Mouse (Mus musculus) kidney, adult 8-10 months (tissue): ENCODE data around the gene Vash2.

Source experiments
- DNase-seq, 2 experiments: peaks; one replicate each; pipeline ENCODE4 v3.0.0; 2022

Gene Vash2

DNA sequence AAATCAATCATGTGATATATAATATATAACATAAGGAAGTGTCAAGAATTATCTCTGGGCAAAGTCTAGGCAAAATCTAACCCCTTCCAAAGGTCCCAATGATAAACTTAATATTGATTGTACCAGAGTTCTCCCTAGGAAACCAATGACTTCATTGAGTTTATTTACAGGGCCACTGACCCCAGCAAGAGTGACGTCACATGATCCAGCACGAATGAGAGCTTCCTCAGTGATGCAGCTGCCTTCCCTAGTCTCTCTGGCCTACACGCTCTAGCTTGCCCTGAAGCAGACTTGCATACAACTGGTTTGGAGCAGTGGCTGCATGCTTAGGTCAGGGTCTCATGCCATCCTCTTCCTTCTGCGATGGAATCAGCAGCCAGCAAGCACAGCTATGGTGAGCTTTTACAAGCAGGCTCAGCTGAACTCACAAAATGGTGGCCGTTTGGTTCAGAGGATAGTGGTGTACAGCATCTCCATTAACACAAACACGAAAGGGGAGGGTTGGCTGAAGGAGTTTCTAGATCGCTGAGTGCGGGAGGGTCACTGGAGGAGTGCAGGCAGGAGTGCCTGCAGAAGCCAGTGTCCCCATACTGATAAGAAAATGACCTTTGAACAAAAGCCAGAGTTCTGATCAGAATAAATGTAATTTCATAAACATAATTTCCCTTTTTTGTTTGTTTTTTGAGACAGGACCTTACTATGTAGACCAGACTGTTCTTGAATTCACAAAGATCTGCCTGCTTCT is 59.2 kb downstream of the Vash2 start:
- no peak for DNase-seq

DNA sequence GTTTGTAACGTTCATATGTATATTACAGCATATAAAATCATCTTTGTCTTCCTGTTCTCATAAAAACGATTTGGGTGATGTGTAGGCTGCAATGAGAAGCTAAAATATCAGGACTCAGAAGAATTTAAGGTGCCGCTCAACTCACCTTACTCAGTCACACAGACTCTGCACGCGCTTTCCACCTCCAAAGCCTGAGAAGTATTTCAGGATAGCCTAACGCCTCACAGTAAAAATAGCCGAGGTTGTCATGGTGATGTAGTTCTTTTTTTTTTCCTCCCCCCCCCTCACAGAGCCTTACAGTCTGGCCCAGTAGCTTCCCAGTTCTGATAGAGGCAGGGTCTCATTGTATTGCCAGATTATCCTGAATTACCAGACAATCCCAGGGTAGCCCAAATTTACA is 60.2 kb downstream of the Vash2 start:
- DNase-seq = no peak

DNA sequence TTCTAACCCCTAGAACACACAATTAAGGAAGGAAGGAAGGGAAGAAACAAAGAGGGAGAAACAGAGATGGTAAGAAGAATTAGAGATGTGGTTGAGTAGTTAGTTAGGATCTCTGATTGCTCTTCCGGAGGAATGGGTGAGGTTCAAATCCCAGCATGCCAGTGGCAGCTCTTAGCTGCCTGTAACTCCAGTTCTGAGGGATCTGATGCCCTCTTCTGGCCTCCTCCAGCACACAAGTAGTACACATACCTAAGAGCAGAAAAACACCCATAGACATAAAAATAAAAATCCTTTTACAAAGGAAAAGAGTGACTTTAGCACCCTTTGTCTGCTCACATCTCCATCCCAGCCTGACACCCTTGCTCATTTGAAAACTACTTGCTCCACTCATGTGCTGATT is 66.5 kb downstream of the Vash2 start:
- DNase-seq = no peak

DNA sequence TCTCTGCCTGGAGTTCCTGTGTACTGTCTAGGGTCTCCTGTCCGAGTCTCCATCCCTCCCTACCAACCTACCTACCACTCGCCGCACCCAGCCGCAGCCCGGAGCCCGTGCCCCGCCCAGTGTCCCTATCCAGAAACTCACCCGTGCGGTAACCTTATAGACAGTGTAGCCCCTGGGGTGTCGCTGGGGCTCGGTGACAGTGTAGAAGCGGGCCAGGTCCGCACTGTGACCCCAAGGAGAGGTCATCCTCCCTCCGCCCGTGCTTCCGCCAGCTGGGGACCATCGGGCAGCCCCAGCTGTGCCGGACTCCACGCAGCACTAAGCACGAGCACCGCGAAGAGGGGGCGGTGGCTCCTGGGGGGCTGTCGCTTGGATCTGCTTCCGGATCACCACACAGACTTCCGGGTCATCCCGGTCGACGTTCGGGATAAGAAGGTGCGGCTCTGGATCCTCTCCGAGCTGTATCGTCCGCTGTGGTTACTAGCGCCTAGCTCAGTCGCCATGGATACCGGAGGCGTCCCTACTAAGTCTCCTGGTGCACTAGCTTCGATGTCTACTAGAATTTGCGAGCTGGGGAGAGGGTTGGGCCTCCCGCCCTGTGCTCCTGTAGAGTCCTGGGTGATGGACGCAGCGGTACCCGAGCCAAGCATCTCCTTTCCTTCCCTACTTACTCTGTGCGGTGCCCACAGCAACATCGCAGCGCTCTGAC is 67.5 kb downstream of the Vash2 start, which contains the start of gene Rps6kc1:
TSS of gene Rps6kc1 (minus strand) at position 356 of the 709 bp plus-strand sequence.
- peak; percentile 67 to 78 for DNase-seq

DNA sequence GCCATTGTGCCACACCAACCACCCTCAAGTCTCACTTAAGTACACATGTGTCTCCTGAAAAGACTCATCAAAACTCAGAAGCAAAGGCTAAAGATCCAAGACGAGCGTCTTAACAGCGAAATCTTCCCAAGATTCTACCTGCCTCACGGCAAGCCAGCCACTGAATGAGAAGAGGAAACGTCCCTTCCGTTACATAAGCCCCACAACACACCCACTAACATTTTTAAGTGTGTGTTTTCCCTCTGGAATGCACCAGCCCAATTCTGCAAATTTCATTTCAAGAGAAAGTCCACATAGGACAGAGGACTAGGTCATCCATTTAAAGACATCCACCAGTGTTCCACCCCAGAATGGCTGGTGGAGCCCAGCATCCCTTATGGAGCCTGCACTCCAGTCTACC is 68.3 kb downstream of the Vash2 start:
- DNase-seq = no peak

DNA sequence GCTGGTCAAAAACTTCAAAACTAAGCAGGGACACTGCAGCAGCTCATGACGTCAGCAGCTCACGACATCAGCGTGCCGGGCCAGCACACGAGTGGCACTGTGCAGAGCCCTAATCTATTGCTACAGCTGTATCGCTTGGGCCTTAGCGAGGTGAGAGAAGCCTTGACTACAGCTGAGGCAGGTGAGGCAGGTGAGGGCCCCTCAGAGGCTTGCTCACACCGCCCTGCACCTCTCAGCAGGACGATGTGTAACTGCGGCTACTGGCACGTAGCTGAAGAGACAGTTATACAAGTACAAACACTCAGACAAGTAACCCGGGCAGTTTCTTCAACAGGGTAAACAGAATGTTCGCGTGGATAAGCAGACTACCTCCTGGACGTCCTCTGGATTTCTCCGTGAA is 74.4 kb downstream of the Vash2 start:
- DNase-seq = no peak

DNA sequence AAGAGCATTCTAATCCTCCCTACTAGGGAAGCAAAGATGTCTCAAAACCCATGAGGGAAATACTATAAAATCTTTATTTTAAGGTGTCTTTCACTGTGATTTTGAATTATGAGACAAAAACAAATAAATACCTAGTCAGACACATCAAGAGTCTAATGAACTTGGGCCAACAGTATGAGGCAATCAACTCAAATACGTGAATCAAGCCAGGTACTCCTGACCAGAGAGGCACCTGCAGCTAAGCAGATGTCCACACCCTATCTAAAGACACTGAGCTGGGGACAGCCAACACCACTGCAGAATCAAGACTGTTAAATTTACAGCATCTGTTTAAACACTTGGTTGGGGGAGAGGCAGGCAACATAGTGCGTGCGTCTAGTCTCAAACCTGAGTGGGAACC is 75.0 kb downstream of the Vash2 start:
- no peak for DNase-seq

DNA sequence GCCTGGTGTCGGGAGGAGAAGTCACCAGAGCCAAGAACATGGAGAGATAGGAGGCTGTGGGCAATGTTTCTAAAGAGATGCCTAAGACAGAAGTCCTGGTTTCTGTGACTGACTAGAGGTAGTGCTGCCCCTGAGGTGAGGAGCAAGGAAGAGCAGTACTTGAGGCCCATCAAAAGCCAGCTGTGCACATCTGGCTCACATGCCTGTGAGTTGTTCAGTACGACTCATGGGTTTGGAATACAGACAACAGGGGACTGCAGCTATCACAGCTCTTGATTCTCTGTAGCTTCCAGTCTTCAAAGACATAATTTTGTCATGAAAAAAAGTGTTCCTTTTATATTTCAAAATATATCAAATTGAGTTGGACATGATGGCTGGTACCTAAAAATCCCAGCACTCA is 78.0 kb downstream of the Vash2 start:
- no peak for DNase-seq

DNA sequence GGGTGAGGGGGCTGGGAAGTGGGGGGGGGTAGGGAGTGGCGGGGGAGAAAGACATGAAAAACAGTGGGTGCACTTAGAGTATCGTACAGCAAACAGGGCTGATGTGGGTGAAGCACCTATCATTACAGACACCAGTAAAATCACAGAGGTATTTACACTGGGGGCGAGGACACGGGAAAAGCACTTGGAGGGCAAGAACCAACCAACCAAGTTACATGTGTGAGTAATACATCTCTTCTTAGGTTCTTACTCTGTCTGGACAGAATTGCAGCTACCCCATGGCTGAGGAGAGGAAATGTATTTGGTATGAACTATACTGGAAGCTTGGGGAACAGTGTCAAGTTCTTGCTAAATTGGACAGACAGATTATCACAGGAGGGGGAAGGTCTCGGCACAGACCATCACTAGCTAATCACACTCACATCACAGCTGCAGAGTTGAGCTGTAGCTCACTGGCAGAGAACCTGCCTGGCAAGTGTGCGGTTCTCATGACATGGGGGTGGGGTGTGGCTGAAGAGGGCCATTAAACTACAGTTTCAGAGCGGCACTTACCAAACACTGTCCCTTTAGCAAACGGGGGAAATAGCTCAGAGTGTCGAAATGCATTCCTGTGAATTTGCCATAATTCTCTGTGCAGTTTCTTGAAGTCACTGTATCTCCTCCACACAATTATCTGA is 80.1 kb downstream of the Vash2 start:
- DNase-seq = no peak

DNA sequence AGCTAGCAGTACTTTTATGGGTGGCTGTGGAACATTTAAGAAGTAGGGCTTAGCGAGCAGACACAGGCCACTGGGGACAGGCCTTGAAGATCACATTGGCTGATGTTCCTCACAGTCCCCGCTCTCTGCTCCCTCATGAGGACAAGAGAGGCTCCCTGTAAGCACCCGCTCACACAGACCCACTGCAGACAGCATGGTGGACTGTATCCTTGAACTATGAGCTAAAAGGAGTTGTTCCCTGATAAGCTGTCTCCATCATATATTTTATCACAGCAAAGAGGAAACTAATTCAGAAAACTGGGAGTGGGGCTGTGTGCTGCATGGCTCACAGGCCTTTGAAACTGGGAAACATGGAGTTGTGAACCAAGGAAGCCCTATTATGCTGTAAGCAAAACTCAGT is 80.9 kb downstream of the Vash2 start:
- no peak for DNase-seq
